Mouse (Mus musculus): ENCODE measurements around the gene Cwc22.
"Not testable (repeated sequence)": the region's sequence is repeated elsewhere in the genome, so short reads cannot be mapped to it uniquely, and the experiment has no call there.

Cwc22 gene

DNA sequence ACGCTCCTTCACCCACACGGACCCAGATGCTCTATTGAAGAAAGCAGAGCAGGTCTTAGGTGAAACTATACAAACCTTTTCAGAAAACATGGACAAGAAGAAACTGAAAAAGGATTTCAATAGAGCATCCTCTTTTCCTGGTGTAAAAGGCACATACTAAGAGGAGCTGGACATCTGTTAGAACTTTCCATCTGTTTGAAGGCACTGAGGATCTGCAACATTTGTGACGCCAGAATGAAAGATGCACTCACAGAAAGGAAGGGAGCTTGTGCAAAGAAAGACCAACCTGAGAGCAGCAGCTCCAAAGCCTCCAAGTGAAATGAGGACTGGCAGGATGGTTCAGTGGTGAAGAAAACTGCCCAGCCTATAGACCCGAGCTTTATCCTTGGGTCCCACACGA, 48.2 kb downstream of the Cwc22 start:
- DNase-seq (ENCODE audit: low spot score): no peak

DNA sequence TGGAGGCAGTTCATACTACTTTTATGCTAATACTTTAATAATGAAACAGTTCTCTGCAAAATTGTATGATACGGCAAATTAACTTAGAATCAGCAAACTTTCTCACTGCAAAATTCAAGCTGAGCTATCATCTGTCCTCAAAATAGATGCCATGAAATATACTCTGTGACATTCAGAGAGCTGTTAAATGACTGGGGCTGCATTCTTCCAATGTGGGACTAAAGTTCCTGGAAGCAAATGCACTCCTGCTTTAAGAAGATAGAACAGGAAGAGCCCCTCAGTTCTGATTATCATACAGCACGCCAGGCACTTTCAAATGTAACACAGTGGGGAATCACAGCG, 48.6 kb downstream of the Cwc22 start:
- no peak for DNase-seq (ENCODE audit: low spot score)

DNA sequence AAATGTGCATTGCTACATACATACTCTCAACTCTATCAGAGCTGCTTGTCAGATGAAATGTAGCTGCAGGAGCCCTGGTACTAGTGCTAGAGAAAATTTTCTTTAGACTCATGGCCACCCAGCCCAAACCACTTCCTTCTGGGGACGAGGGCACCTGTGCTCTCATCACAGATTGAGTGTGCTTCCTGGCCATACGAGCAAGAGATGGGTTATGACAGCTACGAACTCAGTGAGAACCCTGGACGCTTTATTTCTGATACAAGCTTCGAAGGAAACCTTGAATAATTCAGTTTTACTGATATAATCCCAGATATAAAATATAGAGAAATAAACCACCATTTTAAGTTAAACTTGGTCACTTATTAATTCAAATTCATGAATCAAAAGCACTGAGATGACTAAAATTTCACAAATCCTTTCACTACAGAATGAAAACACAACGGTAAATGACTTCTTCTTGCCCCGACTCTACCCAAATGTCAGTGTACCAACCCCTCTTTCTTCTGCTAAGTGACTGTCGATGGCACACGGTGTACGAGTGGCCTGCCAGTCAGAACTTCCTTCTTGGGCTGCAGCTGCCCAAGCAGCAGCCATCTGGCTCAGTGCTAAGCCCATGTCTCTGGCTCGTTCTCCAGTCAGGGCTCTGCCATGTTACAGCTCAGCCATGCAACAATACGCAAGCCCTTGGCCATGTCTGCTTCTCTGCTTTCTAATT, 49.2 kb downstream of the Cwc22 start:
- DNase-seq (ENCODE audit: low spot score): no peak

DNA sequence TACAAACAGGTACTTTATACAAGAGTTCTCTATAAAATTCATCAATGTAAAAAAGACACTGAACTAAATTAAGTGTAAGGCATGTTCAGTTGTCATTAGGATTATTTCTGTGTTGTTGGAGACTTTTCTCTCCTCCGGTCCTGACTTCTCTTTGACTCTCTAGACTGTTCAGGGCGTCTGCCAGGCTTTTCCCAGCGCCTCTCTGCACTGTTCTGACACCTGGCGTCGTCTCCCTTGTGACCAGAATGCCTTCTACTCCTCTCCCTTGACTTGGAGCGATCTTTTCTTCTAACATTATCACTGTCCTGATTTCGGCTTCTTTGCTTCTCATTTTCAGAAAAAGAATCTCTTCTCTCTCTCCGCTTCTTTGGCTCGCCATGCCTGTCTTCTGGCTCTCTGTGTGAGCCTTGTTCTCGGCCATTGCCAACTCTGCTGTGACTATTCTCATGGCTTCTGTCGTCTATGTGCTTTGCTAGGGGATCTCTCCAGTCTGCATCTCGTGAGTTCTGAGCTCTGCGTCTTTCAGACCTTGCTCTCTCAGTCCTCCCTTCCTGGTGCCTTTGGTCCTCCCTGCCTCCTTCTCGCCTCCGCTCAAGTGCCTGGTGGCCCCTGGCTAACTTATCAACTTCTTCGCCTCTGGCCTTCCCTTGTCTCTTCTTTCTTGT, 50.1 kb downstream of the Cwc22 start:
- not testable (repeated sequence) for DNase-seq (ENCODE audit: low spot score)

DNA sequence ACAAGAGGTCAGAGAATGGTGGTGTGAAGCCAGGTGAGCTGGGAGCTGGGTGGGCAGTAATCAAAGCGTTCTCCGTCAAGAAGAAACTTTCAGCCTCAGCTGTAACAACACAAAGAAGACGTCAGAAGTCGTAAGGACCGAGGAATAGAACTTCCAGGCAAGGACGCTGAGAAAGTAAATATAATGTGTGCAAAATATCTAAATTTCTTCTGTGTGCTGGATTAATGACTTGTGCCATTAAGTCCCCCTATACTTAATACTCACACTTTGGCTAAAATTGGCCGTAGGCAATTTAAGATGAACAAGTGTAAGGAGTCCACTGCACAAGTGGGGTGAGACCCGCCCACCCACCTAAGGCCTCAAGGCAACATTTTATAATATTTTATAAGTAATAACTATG, 51.3 kb downstream of the Cwc22 start:
- DNase-seq (ENCODE audit: low spot score): no peak

DNA sequence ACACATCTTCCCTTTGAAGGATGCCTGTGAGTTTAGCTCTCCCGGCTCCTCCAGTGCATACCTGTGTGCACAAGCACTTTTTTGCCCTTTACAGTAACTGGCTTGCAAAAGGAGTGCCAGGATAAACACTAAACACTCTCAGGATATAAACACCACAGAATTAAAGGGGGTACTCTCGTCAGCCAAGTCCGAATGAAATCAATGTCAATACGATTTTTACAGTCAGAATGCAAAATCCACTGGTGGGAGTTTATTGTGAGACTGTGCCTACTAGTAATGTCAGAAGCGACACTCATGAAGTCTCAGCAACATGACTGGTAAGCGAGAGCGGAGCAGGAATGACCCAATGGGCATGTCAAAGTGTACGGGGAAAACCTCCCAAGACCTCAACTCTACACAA, 52.7 kb downstream of the Cwc22 start:
- no peak for DNase-seq (ENCODE audit: low spot score)

DNA sequence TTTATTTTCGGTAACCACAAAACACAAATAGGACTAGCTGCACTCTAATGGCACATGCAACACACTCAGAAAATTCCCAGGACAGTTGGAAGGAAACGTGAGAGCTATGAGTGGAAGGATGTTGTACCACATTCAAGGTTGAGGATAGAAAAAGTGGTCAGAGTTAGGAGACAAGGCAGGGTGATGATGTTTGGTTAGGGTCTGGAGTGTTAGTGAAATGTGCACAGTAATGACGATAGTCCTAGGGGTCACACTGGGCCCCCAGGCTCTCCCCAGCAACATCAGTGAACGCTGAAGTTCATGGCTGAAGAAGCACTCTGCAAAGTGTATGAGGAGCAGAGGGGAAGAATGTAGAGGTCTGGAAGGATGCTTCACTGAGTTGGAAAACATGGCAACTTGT, 53.6 kb downstream of the Cwc22 start:
- DNase-seq (ENCODE audit: low spot score): no peak

DNA sequence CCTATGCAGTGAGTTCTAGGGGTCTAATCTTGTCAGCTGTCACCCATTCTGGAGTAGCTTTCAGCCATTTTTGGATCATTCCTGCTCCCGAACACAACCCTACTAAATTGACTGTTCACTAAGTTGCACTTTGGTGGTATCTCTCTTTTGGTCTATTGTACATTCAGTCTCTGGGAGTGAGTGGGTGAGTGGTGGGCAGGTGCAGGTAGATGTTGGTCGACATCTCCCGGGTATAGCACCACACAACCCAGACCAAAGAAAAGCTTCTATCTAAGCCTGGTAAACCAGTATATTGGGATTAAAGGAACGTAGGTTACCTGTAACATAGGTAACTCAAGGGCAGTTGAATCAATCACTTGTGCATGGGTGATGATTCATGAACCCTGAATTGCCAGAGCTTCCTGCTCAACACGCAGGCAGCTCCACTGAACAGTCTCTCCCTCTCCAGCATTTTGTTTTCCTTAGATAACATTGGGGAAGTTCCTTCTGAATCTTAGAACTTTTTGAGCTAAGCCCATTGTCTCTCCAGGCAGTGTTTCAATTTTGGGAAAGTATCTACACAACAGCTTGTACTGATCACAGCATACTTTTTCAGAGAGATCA, 55.2 kb downstream of the Cwc22 start:
- no peak for DNase-seq (ENCODE audit: low spot score)

DNA sequence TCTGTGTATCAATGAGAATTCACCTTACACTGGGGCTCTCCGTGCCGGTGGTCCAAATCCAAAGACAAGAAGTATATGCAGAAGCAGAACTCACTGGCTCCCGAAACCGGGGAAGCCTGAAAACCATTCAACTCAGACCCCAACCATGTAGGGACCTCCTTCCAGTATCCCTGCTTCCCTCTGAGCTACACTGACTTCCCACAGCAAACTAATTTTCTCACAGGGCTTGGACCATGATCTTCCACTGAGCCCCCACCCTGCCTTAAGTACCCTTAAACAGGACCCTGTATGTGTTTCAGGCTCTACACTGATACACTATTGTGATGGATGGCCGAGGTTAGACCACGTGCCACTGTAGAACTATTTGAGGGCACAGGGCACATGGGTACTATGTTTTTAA, 56.2 kb downstream of the Cwc22 start:
- no peak for DNase-seq (ENCODE audit: low spot score)

DNA sequence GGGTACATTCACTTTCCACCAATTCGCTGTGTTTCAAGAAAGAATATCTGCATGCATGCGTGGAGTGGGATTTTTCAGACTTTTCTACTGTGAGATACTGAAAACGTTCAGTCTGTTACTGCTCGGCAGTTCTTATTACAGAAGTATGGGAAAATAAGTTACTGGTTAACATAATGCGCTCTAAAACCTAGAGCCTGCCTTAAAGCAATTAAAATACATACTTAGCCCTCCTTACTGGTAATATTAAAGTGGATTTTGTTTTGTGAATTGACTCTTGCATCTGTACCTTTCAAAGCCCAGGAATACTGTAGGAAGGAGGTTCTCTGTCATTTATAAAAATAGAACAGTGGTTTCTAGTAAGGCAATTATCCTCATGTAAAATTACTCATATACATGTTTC, 56.8 kb downstream of the Cwc22 start:
- no peak for DNase-seq (ENCODE audit: low spot score)

DNA sequence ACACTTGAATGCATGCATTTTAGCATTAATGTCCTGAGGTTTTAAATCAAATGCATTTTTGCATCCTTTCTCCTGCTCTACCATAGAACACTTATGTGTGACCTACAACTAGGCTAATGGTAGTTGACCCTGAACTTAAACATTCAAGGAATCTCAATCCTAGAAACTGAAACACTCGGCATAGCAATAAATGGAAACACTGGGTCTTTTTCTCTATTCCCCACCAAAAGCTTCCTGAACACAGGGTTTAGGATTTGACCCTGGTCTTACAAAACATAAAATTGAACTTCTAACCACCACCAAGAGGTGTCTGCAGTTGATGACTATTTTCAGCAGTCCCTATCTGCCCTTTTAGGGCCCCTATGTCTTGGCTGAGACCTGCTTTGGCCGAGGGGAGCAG, 57.3 kb downstream of the Cwc22 start:
- DNase-seq (ENCODE audit: low spot score): no peak

DNA sequence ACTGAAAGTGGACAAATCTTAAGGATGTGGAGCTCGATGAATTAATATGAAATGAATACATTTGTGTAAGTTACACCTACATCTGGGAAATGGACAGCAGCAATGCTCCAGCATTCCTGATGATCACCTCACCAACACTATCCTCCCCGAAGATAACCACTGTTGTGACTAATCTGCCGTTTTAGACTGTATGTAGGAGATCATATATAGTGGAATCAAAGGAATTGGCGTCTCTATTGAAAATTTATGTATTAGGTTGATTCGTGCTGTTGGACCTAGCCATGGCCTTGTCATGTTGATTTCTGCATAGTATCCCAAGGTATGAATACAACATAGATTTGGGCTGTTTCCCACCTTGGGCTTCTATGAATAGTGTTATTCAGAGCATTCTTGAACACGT, 58.1 kb downstream of the Cwc22 start:
- DNase-seq (ENCODE audit: low spot score): no peak

DNA sequence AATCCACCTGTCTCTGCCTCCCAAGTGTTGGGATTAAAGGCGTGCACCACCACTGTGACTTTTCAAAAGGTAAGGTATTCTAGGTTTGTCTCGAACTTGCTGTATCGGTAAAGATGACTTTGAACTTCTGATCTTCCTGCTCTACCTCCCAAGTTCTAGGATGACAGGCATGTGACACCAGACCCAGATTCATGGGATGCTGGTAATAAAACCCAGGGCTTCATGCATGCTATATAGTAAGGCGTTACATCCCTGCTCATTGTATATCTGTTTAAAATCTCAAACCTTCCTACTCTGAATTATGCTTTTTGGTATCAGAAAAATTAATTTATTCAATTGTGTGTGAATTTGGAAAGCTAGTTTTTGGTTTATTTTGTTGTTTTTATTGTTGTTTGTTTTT, 59.0 kb downstream of the Cwc22 start:
- no peak for DNase-seq (ENCODE audit: low spot score)

DNA sequence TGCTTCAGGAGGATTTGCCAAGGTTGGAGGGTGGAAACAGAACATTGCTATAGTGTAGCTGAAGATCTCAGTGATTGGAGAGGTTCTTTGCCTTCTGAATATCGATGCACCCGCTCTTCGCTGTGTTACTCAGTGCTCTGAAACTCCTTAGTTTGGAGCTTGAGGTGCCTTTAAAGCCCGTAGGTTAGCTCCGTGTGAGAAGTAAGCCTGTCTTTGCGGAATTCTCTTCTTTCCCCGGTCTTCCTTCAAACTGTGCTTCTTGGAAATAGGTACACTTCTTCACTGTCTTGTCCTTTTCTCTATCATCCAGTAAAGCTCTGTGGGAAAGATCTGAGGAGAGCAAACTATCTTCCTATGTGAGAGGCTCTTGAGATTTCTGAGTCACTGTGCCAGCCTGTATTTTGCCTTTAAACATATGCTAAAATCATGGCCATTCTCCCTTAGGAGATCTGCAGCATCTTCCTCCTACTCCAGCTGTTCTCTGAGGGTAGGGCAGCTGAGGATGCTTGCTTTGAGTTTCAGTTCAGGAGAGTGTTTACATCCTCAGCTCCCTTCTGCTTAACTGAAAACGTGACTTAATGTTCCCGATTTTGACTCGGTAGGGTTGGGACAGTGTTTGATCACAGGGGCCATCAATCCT, 60.6 kb downstream of the Cwc22 start:
- DNase-seq (ENCODE audit: low spot score): no peak

DNA sequence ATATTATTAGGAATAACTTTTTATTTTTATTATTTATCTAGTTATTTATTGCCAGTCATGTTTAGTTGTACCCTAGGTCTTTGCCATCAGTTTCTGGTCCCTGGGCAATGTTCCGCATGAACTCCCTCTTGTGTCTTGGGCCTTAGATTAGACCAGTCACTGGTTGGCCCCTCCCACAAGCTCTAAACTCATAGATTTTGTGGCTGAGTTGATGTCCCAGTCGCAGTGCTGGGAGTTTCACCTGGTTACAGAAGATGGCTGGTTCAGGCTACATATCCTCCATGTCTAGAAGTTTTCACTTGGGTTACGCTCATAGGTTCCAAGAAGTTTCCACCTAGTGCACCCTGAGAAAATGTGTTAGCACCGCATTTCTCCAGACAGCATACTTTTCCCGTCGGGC, 61.1 kb downstream of the Cwc22 start:
- no peak for DNase-seq (ENCODE audit: low spot score)

DNA sequence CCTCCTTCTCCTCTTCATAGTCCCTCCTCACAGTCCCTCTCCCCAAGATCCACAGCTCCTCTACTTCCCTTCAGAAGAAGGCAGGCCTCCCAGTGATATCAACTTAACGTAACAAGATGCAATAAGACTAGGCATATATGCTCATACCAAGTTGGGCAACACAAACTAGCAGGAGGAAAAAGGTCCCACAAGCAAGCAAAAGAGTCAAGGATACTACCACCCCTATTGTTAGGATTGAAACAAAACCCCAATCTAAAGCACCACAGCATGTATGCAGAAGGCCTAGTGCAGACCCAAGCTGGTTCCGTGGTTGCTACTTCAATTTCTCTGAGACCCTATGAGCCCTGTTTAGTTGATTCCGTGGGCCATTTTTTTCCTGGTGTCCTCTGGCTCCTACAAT, 61.7 kb downstream of the Cwc22 start:
- DNase-seq (ENCODE audit: low spot score): no peak

DNA sequence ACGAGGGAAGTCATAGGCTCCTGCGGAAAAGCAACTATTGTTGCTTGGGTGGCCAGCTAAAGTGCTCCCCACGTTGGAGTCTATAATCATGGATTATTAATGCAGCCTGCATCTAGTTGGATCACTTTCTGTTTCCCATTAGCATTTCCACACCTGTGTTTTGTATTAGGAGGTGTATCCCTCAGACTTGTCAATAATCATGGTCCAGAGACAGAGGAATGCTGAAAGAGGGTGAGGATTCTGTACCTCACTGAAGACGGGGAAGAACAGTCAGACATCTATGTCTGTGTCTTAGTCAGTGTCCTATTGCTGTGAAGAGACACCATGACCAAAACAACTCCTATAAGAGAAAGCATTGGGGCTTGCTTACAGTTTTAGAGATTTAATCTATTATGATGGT, 63.2 kb downstream of the Cwc22 start:
- DNase-seq (ENCODE audit: low spot score): no peak

DNA sequence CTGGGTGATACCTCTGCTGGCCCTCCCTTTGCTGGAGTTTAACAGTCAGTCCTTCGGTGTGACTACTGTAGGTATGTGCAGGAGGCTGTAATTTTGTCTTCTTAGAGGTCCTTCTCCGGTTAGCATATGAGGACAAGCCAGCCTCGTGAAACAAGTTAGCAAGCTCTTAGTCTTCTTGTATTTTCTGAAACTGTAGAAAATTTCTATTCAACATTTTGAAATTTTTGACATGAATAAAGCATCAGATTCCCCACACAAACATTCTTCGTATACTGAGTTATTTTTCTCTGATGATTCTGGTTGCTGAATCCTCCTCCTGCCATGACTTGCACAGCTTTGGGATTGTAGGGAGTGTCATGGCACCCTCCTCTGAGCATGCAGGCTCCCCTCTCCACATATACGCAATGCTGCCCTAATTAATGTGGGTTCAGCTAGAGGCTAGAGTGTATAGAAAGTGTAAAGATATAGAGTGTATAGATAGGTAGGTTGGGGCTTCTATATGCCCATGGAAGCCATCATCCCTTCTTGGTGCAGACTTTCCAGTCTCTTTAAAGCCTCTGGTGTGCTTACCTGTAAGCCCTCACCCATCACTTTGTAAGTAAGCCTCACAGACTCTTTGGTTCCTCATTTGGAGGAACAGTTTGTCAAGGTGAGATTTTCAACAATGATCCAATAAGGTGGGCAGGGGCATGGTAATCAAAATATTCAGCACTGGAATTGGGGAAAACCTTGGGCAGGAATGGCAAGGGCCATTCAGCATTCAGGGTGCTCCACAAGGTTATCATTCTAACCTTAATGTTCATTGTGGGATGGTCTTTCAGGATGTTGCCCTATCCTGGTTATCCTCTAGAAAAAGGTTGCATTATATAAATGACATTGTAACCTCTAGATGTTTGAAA, 64.6 kb downstream of the Cwc22 start:
- DNase-seq (ENCODE audit: low spot score): no peak

DNA sequence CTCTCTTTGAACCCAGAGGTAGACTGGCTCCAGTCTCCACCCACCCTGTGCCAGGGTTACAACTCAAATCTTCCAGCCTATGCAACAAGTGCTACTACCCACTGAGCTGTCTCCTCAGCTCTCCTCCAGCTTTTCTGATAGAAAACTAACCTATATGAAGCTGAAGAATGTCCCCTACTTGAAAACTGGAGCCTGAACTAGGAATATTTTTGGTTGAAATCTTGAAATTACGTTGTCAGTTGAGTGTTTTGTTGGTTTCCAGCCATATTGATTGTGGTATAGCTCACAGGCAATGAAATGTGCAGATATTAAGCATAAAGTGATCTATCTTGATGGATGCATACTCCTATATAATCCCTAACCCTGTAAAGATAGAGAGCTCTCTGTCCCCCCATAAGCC, 65.8 kb downstream of the Cwc22 start:
- DNase-seq (ENCODE audit: low spot score): no peak

DNA sequence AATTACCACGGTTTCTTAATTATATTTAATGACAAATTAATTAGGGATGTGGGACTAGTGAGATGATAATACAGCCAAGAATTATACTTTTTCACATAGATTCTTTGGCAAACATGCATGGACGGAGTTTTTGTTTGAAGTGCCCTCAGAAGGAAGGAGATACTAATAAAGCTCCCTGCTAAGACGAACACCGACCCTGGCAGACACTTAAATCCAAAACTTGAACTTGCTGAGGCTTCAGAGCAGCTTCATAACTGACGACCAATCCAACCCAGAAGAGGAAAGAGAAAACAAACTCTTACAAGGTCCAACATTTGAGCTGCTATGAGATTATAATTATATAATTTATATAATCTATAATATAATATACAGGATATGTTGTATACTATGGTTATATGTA, 66.4 kb downstream of the Cwc22 start:
- no peak for DNase-seq (ENCODE audit: low spot score)

DNA sequence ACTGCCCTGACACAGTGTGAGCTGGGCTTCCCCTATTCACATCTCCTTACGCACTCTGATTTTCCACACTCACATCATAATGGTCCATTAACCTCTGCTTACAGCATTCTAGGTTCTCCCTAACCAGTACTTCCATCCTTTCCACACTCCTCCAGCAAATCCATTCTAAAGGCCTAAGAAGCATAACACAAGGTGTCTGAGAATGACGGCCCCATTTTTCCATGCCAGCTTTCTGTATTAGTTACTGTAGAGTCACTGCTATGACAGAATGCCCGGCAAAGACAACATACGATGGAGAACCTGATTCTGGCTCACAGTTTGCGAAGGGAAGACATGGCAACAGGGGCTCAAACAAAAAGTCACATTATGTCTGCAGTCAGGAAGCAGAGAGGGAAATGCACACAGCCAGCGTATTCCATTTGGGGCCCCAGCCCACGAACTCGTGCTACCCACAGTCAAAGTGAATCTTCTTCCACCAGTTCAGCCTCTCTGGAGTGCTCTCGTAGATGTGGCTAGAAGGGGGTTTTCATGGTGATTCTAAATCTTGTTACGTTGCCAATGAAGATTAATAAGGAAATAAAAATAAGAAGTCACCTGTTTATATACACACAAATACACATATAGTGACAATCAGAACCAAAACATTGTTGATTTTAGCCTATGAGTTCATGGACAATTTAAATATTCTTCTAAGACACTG, 68.9 kb downstream of the Cwc22 start:
- DNase-seq (ENCODE audit: low spot score): no peak

DNA sequence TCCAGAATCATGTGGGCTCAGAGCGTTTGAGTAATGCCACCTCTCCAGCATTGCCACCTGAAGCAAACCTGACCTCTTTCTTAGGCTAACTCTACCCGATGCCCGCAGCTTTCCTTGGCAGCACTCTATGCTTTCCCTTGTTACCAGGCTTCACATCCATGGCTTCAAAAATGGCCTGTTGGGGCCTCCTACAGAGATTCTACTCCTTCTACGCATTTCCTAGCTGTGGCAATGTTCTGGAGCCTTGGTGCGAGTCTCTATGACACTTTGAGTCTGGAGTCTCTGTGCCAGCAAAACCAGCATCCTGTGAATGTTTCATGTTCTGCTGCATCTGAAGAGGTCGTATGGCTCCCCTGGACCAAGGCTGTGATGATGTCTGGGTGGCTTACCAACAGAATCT, 69.8 kb downstream of the Cwc22 start:
- DNase-seq (ENCODE audit: low spot score): no peak

All from yolk sac, embryonic 10.5 days (tissue).